Mouse (Mus musculus): ENCODE measurements around the gene Abcc9. TPM values are rescaled to one million over a fixed set of nuclear protein-coding genes. Genes with fewer than 3 reads are reported as not detected.

The Abcc9 gene
- total and polyA plus RNA-seq, 3 experiments = not detected

- Histone ChIP-seq H3K27ac (ENCODE audit: insufficient read depth, low read depth) (no peak overlapping the region), H3K79me2 (replicated peaks; ENCODE audit: control insufficient read depth, extremely low read depth, insufficient read depth, poor library complexity, severe bottlenecking) (no peaks in the 10 kb centered on the region), H3K27me3 (replicated peaks) (peaks cover 5% of the 10 kb centered on the region), H3K4me2 (ENCODE audit: insufficient read depth, low read depth, poor library complexity, severe bottlenecking) (no peak overlapping the region), H3K4me1 (ENCODE audit: control insufficient read depth in 1 of 2, insufficient read depth in 2 of 2) (no peaks in the 10 kb centered on the region), H3K4me3 (replicated peaks in 1 of 3; ENCODE audit: low read depth in 2 of 3, low read length in 2 of 3, poor library complexity in 1 of 3) (no peak overlapping the region), H3K36me3 (replicated peaks in 1 of 2; ENCODE audit: control insufficient read depth in 1 of 2, insufficient read depth in 1 of 2, low read length in 1 of 2) (no peaks in the 10 kb centered on the region), H3K9ac (ENCODE audit: insufficient read depth, low read depth) (no peak overlapping the region), H3K9me3 (replicated peaks; ENCODE audit: low read length) (no peaks in the 10 kb centered on the region)
- dilution Hi-C loops (cut with MboI; ENCODE audit: extremely low pct_ligation_motif_present, extremely low pct_unique_long_range_greater_than_20kb, low sequenced_read_pairs) (no loop called here), in situ Hi-C loops (cut with MboI; ENCODE audit: low pct_ligation_motif_present, low pct_unique_long_range_greater_than_20kb, low sequenced_read_pairs) (no loop called here)
- DNase-seq (ENCODE audit: extremely low read depth) = no peak
- no peak for TF ChIP-seq GABPA (IDR thresholded peaks at IDR 0.05; ENCODE audit: insufficient replicate concordance, low read depth, low read length)
- TF ChIP-seq ZMIZ1 (IDR thresholded peaks at IDR 0.05; ENCODE audit: low read depth, low read length) = no peak
- TF ChIP-seq MYC (IDR thresholded peaks at IDR 0.05; ENCODE audit: low read depth, low read length) = no peak
- TF ChIP-seq USF2 (conservative IDR thresholded peaks at IDR 0.05; ENCODE audit: low read depth, low read length) = no peak
- no peak for TF ChIP-seq MAX (IDR thresholded peaks at IDR 0.05; ENCODE audit: low read length)
- TF ChIP-seq IRF4 (IDR thresholded peaks at IDR 0.05; ENCODE audit: low read depth, low read length) = no peak
- no peak for TF ChIP-seq EP300 (IDR thresholded peaks at IDR 0.05; ENCODE audit: low read length)
- no peak for TF ChIP-seq CHD2 (IDR thresholded peaks at IDR 0.05; ENCODE audit: low read length)
- TF ChIP-seq UBTF (IDR thresholded peaks at IDR 0.05; ENCODE audit: low read depth, low read length) = no peak
- TF ChIP-seq ZKSCAN1 (IDR thresholded peaks at IDR 0.05; ENCODE audit: borderline replicate concordance, low read depth, low read length) = no peak
These were observed 56.6 kb downstream of the Abcc9 start for GRCm38 (mm10) chr6:142645474-142645873.

- no peak for DNase-seq (ENCODE audit: extremely low read depth)
- Histone ChIP-seq H3K27ac (ENCODE audit: insufficient read depth, low read depth) (no peak overlapping the region), H3K4me3 (replicated peaks in 1 of 3; ENCODE audit: low read depth in 2 of 3, low read length in 2 of 3, poor library complexity in 1 of 3) (no peak overlapping the region), H3K4me1 (ENCODE audit: control insufficient read depth in 1 of 2, insufficient read depth in 2 of 2) (no peaks in the 10 kb centered on the region), H3K36me3 (replicated peaks in 1 of 2; ENCODE audit: control insufficient read depth in 1 of 2, insufficient read depth in 1 of 2, low read length in 1 of 2) (no peaks in the 10 kb centered on the region), H3K9me3 (replicated peaks; ENCODE audit: low read length) (no peaks in the 10 kb centered on the region), H3K27me3 (replicated peaks) (no peaks in the 10 kb centered on the region), H3K79me2 (replicated peaks; ENCODE audit: control insufficient read depth, extremely low read depth, insufficient read depth, poor library complexity, severe bottlenecking) (no peaks in the 10 kb centered on the region), H3K4me2 (ENCODE audit: insufficient read depth, low read depth, poor library complexity, severe bottlenecking) (no peak overlapping the region), H3K9ac (ENCODE audit: insufficient read depth, low read depth) (no peak overlapping the region)
- in situ Hi-C loops (cut with MboI; ENCODE audit: low pct_ligation_motif_present, low pct_unique_long_range_greater_than_20kb, low sequenced_read_pairs) = no loop called here
- TF ChIP-seq SMC3 (IDR thresholded peaks at IDR 0.05; ENCODE audit: low read depth, low read length) (no peak), E2F4 (IDR thresholded peaks at IDR 0.05; ENCODE audit: insufficient replicate concordance, low read depth, low read length) (no peak), HCFC1 (IDR thresholded peaks at IDR 0.05; ENCODE audit: low read depth, low read length) (no peak), UBTF (IDR thresholded peaks at IDR 0.05; ENCODE audit: low read depth, low read length) (no peak)
- dilution Hi-C loops (cut with MboI; ENCODE audit: extremely low pct_ligation_motif_present, extremely low pct_unique_long_range_greater_than_20kb, low sequenced_read_pairs) = no loop called here
These were observed 62.8 kb downstream of the Abcc9 start for GRCm38 (mm10) chr6:142639301-142639700.

GRCm38 (mm10) chr6:142635654-142636053 lies 66.5 kb downstream of the Abcc9 start:
- H3K27ac ChIP-seq (ENCODE audit: insufficient read depth, low read depth) = no peak overlapping the region
- H3K9me3 ChIP-seq (replicated peaks; ENCODE audit: low read length) = no peaks in the 10 kb centered on the region
- TF ChIP-seq USF2 (conservative IDR thresholded peaks at IDR 0.05; ENCODE audit: low read depth, low read length) (no peak), ETS1 (conservative IDR thresholded peaks at IDR 0.05; ENCODE audit: low read depth, low read length) (no peak), ELF1 (IDR thresholded peaks at IDR 0.05; ENCODE audit: low read depth, low read length) (no peak), IRF4 (IDR thresholded peaks at IDR 0.05; ENCODE audit: low read depth, low read length) (no peak), TBP (conservative IDR thresholded peaks at IDR 0.05; ENCODE audit: low read depth, low read length) (no peak), ZKSCAN1 (IDR thresholded peaks at IDR 0.05; ENCODE audit: borderline replicate concordance, low read depth, low read length) (no peak), USF1 (IDR thresholded peaks at IDR 0.05; ENCODE audit: low read depth, low read length) (no peak), GABPA (IDR thresholded peaks at IDR 0.05; ENCODE audit: insufficient replicate concordance, low read depth, low read length) (no peak), JUND (conservative IDR thresholded peaks at IDR 0.05; ENCODE audit: low read depth, low read length) (no peak)
- dilution Hi-C loops (cut with MboI; ENCODE audit: extremely low pct_ligation_motif_present, extremely low pct_unique_long_range_greater_than_20kb, low sequenced_read_pairs) (no loop called here), in situ Hi-C loops (cut with MboI; ENCODE audit: low pct_ligation_motif_present, low pct_unique_long_range_greater_than_20kb, low sequenced_read_pairs) (no loop called here)
- H3K27me3 ChIP-seq (replicated peaks) = no peaks in the 10 kb centered on the region
- DNase-seq (ENCODE audit: extremely low read depth) = no peak
- H3K79me2 ChIP-seq (replicated peaks; ENCODE audit: control insufficient read depth, extremely low read depth, insufficient read depth, poor library complexity, severe bottlenecking) = no peaks in the 10 kb centered on the region
- H3K4me3 ChIP-seq (replicated peaks in 1 of 3; ENCODE audit: low read depth in 2 of 3, low read length in 2 of 3, poor library complexity in 1 of 3) = no peak overlapping the region
- H3K36me3 ChIP-seq (replicated peaks in 1 of 2; ENCODE audit: control insufficient read depth in 1 of 2, insufficient read depth in 1 of 2, low read length in 1 of 2) = no peaks in the 10 kb centered on the region
- H3K9ac ChIP-seq (ENCODE audit: insufficient read depth, low read depth) = no peak overlapping the region
- no peak overlapping the region for H3K4me2 ChIP-seq (ENCODE audit: insufficient read depth, low read depth, poor library complexity, severe bottlenecking)
- H3K4me1 ChIP-seq (ENCODE audit: control insufficient read depth in 1 of 2, insufficient read depth in 2 of 2) = no peaks in the 10 kb centered on the region
